Mouse (Mus musculus): ENCODE measurements around the gene Card10.

Gene Card10

GRCm38 (mm10) chr15:78835200-78836085, 32.6 kb upstream of the Card10 start:
- DNase-seq (ENCODE audit: extremely low read depth, insufficient read length, low spot score), result peak; percentile 79

- DNase-seq (ENCODE audit: extremely low read depth, insufficient read length, low spot score), result peak; percentile 87
Observed at GRCm38 (mm10) chr15:78834233-78835005, 31.6 kb upstream of the Card10 start.

GRCm38 (mm10) chr15:78833582-78833981, 30.7 kb upstream of the Card10 start:
- peak; percentile 70 for DNase-seq (ENCODE audit: extremely low read depth, insufficient read length, low spot score)

- peak; percentile 99 for DNase-seq (ENCODE audit: extremely low read depth, insufficient read length, low spot score)
Observed at GRCm38 (mm10) chr15:78832701-78833123, 29.9 kb upstream of the Card10 start.

GRCm38 (mm10) chr15:78831720-78832657, 29.1 kb upstream of the Card10 start:
- DNase-seq (ENCODE audit: extremely low read depth, insufficient read length, low spot score), result no peak

- DNase-seq (ENCODE audit: extremely low read depth, insufficient read length, low spot score), result no peak
Observed at GRCm38 (mm10) chr15:78830742-78831719, 28.2 kb upstream of the Card10 start.

GRCm38 (mm10) chr15:78829636-78830035, 26.8 kb upstream of the Card10 start:
- no peak for DNase-seq (ENCODE audit: extremely low read depth, insufficient read length, low spot score)

- DNase-seq (ENCODE audit: extremely low read depth, insufficient read length, low spot score), result peak; percentile 81
Observed at GRCm38 (mm10) chr15:78828315-78828714, 25.5 kb upstream of the Card10 start.

GRCm38 (mm10) chr15:78826213-78827204, 23.7 kb upstream of the Card10 start:
- peak; percentile 62 for DNase-seq (ENCODE audit: extremely low read depth, insufficient read length, low spot score)

GRCm38 (mm10) chr15:78816074-78816391, 13.2 kb upstream of the Card10 start:
- no peak for DNase-seq (ENCODE audit: extremely low read depth, insufficient read length, low spot score)

- no peak for DNase-seq (ENCODE audit: extremely low read depth, insufficient read length, low spot score)
Observed at GRCm38 (mm10) chr15:78815314-78816073, 12.7 kb upstream of the Card10 start.

GRCm38 (mm10) chr15:78813603-78814002, 10.8 kb upstream of the Card10 start:
- DNase-seq (ENCODE audit: extremely low read depth, insufficient read length, low spot score), result no peak

GRCm38 (mm10) chr15:78810146-78810545, 7.3 kb upstream of the Card10 start:
- no peak for DNase-seq (ENCODE audit: extremely low read depth, insufficient read length, low spot score)

- no peak for DNase-seq (ENCODE audit: extremely low read depth, insufficient read length, low spot score)
Observed at GRCm38 (mm10) chr15:78809739-78810138, 6.9 kb upstream of the Card10 start.

GRCm38 (mm10) chr15:78808980-78809379, 6.1 kb upstream of the Card10 start:
- no peak for DNase-seq (ENCODE audit: extremely low read depth, insufficient read length, low spot score)

- peak; percentile 78 for DNase-seq (ENCODE audit: extremely low read depth, insufficient read length, low spot score)
Observed at GRCm38 (mm10) chr15:78807141-78807540, 4.3 kb upstream of the Card10 start.

- peak; percentile 86 for DNase-seq (ENCODE audit: extremely low read depth, insufficient read length, low spot score)
Observed at GRCm38 (mm10) chr15:78806614-78807013, 3.8 kb upstream of the Card10 start.

GRCm38 (mm10) chr15:78805351-78805750, 2.5 kb upstream of the Card10 start:
- DNase-seq (ENCODE audit: extremely low read depth, insufficient read length, low spot score), result no peak

Data from 3134 (cell line).